Mouse (Mus musculus): ENCODE results near the gene Lrfn1.

Gene Lrfn1

DNA sequence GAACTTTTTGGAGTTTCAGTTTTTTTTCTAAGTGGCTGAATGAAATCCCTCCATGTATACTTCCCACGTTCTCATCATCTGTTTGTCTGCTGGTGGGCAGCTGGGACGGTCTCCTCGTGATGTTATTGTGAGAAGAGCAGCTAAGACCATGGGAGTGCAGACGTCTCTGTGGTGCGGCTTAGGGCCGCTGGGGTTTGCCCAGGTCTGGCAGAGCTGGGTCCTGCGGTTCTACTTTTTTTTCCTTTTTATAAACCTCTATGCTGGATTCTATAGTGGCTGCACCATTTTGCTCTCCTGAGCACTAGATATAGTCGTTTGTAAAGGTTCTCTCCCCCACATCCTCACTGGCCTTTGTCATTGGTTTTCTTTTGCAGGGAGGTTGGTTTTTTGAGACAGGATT is 59.7 kb downstream of the Lrfn1 start:
- DNase-seq (ENCODE audit: low read depth, low spot score), result no peak

Data from skeletal muscle tissue, adult 2 months (tissue).